In genomic region chr2:7548886-7549285, GRCm38 (mm10) we compare ENCODE assay signal across 16 mouse cellular contexts.
"Had no signal": no experiment of that assay in that cellular context is flagged by ENCODE, and none has a peak within 500 bp of the region (broad histone marks: within the 10 kb centered on the region; RNA-seq: fewer than 3 reads in every experiment).

No protein-coding gene starts in this region.

- H3K4me2 ChIP-seq: liver, embryonic 13.5 days; midbrain, embryonic 11.5 days; midbrain, embryonic 15.5 days; neural tube, embryonic 13.5 days had no signal

- H3K27ac ChIP-seq: kidney, postnatal 0 days; liver, embryonic 13.5 days; midbrain, embryonic 15.5 days; neural tube, embryonic 13.5 days; stomach, postnatal 0 days had no signal

- H3K4me3 ChIP-seq: liver, embryonic 13.5 days; midbrain, embryonic 15.5 days; myocyte; neural tube, embryonic 13.5 days had no signal

- H3K36me3 ChIP-seq: liver, embryonic 13.5 days; midbrain, embryonic 15.5 days; neural tube, embryonic 13.5 days had no signal

- ATAC-seq: intestine, postnatal 0 days; midbrain, embryonic 15.5 days had no signal

- H3K27me3 ChIP-seq: liver, embryonic 13.5 days; midbrain, embryonic 15.5 days; neural tube, embryonic 13.5 days had no signal

- H3K9ac ChIP-seq: liver, embryonic 13.5 days; midbrain, embryonic 15.5 days; neural tube, embryonic 13.5 days had no signal

- DNase-seq: kidney, adult 2 months; kidney, postnatal 25 days; liver, embryonic 13.5 days; lung, adult 2 months; lung, postnatal 14 days; lung, postnatal 4 days; right cerebral cortex, postnatal 14 days; right cerebral cortex, postnatal 4 days; thymus, postnatal 25 days had no signal

- H3K4me1 ChIP-seq: liver, embryonic 13.5 days; midbrain, embryonic 15.5 days; neural tube, embryonic 13.5 days had no signal

- H3K9me3 ChIP-seq: liver, embryonic 13.5 days; midbrain, embryonic 15.5 days; neural tube, embryonic 13.5 days had no signal
